Mouse (Mus musculus) testis, postnatal 10 days (tissue): ENCODE measurements around the gene D130040H23Rik.
A peak's percentile ranks its signal among the peaks of the same experiment; 100 is the strongest.
"Not testable (repeated sequence)": the region's sequence is repeated elsewhere in the genome, so short reads cannot be mapped to it uniquely, and the experiment has no call there.

Source experiments
- DNase-seq: peaks from one replicate; pipeline ENCODE4 v3.0.0; 2021; ENCODE audit warnings: low spot score

D130040H23Rik gene

DNA sequence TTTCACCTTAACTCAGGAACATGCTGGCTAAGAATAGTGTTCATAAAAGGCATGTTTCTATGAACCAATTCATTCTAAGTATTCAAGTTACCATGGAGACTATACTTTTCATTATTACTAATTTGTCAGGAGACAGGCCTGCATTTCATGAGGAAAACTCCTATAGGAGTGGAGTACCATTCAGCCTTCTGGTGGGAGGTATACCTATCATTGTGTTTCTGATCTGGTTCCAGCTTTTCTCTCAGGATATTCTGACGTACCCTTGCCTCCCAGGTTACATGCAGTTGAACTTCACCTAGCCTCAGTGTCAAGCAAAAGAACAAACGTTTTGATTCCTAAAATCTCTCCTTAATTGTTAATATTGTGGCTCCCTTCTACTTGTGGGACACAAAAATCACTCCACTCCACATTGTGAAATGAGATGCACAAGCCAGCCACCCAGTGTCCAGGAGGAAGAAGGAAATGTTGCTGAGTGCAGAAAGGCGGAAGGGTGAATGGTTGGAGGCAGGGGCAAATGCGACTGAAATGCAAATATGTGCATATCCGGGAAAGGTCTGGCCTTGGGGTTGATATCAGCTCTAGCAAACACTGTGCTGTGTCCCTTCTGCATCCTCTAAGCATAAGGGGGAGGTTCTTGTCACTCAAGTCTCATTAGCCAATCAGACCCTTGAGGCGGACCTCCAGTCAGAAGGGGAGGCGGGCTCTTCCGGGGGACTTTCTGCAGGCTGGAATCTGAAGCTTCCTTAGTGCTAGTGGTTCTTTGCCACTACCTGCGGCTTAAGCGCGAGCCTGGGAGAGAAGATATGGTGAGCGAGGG, at the start of gene D130040H23Rik:
Gene D130040H23Rik, plus strand, starts transcription at position 695 of the 817 bp plus-strand sequence.
- peak; percentile 71 for DNase-seq

- no peak for DNase-seq
These were observed 28.3 kb upstream of the D130040H23Rik start for GRCm38 (mm10) chr8:69242541-69242940.

- DNase-seq, result no peak
These were observed 2.4 kb upstream of the D130040H23Rik start for GRCm38 (mm10) chr8:69268525-69268924.

DNA sequence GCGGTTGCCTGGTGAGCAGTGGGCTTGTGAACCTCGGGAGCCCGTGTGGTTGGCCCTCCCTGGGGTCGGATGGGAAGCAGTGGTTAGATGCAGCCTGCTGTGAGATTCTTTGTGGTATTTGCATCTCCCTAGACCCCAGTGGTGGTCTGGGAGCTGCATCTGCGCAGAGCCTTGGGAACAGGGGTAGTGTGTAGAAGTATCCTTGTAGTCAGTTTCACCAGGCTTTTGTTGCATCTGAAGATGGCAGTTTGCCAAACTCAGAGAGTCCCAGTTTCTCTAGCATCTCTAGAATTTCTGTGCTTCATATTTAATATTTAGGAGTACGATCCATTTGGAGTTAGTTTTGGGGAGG, 299 bp downstream of the D130040H23Rik start:
- no peak for DNase-seq

- DNase-seq, result no peak
These were observed 1.6 kb downstream of the D130040H23Rik start for GRCm38 (mm10) chr8:69272435-69272834.

GRCm38 (mm10) chr8:69324771-69325170, 53.9 kb downstream of the D130040H23Rik start:
- no peak for DNase-seq

GRCm38 (mm10) chr8:69328301-69329288, 57.7 kb downstream of the D130040H23Rik start:
- peak; percentile 90 for DNase-seq

DNA sequence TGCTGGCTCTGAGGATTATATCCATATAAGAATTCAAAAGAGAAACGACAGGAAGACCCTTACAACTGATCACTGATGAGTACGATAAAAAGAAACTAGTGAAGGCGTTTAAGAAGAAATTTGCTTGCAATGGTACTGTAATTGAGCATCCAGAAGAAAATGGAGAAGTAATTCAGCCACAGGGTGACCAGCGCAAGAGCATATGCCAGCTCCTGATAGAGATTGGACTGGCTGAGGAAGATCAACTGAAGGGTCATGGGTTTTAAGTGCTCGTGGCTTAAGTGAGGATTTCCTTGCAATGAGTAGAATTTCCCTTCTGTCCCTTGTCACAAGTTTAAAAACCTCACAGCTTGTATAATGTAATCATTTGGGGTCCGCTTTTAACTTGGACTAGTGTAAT, 58.4 kb downstream of the D130040H23Rik start:
- not testable (repeated sequence) for DNase-seq
